ENCODE assay signal across 10 mouse cellular contexts in genomic region chr7:4297189-4297588, GRCm38 (mm10). TPM values are rescaled to one million over a fixed set of nuclear protein-coding genes. Genes with fewer than 3 reads are reported as not detected.
DNase-seq lines count a peak whose midpoint lies in the region; ATAC-seq and TF ChIP-seq lines count a peak whose summit lies in the region.
"Had no signal": no experiment of that assay in that cellular context is flagged by ENCODE, and none has a peak within 500 bp of the region (broad histone marks: within the 10 kb centered on the region; RNA-seq: fewer than 3 reads in every experiment).

No protein-coding gene starts in this region.

- H3K27me3 ChIP-seq in heart, embryonic 11.5 days (ENCODE audit: control insufficient read depth, insufficient read depth, low read length): no peaks in the 10 kb centered on the region
- no peaks in the 10 kb centered on the region for H3K27me3 ChIP-seq in stomach, postnatal 0 days (ENCODE audit: control insufficient read depth, insufficient read depth, low read length)
- no peaks in the 10 kb centered on the region for H3K27me3 ChIP-seq in midbrain, embryonic 15.5 days (replicated peaks)

- 29% methylated on average over 1 of the region's 1 CpGs for WGBS in heart, embryonic 11.5 days (ENCODE audit: insufficient replicate concordance)
- WGBS in stomach, postnatal 0 days: 33% methylated on average over 1 of the region's 1 CpGs
- WGBS in midbrain, embryonic 15.5 days: 25% methylated on average over 1 of the region's 1 CpGs

- H3K4me3 ChIP-seq in heart, embryonic 11.5 days (ENCODE audit: low read depth, low read length): no peak overlapping the region
- H3K4me3 ChIP-seq in stomach, postnatal 0 days (ENCODE audit: low read depth, low read length): no peak overlapping the region
- H3K4me3 ChIP-seq in midbrain, embryonic 15.5 days: no peak overlapping the region

- H3K4me2 ChIP-seq in heart, embryonic 11.5 days: no peak overlapping the region
- no peak overlapping the region for H3K4me2 ChIP-seq in stomach, postnatal 0 days (replicated peaks; ENCODE audit: low read depth)
- H3K4me2 ChIP-seq in midbrain, embryonic 15.5 days: no peak overlapping the region

- H3K27ac ChIP-seq in heart, embryonic 11.5 days (ENCODE audit: low read depth, low read length): no peak overlapping the region
- H3K27ac ChIP-seq in stomach, postnatal 0 days (replicated peaks): no peak overlapping the region
- H3K27ac ChIP-seq in midbrain, embryonic 15.5 days: no peak overlapping the region

- no peaks in the 10 kb centered on the region for H3K9me3 ChIP-seq in heart, embryonic 11.5 days (replicated peaks; ENCODE audit: control insufficient read depth, low read length)
- no peaks in the 10 kb centered on the region for H3K9me3 ChIP-seq in stomach, postnatal 0 days (ENCODE audit: control insufficient read depth, low read length)
- no peaks in the 10 kb centered on the region for H3K9me3 ChIP-seq in midbrain, embryonic 15.5 days

- TF ChIP-seq CTCF in stomach, postnatal 0 days (IDR thresholded peaks at IDR 0.05; ENCODE audit: low read depth): peak; percentile 69

- ATAC-seq in heart, embryonic 11.5 days (replicated peaks; ENCODE audit: insufficient number of reproducible peaks, low FRiP score, low TSS enrichment): no peak
- peak; percentile 62 for ATAC-seq in granulocyte monocyte progenitor cell, adult 5-6 weeks (replicated peaks; ENCODE audit: poor library complexity, severe bottlenecking)
- ATAC-seq in stomach, postnatal 0 days (ENCODE audit: low FRiP score, low TSS enrichment): no peak
- no peak for ATAC-seq in midbrain, embryonic 15.5 days (replicated peaks)
- ATAC-seq: forebrain, embryonic 16.5 days had no signal

- no peaks in the 10 kb centered on the region for H3K36me3 ChIP-seq in heart, embryonic 11.5 days (ENCODE audit: control insufficient read depth, insufficient read depth, low read length)
- no peaks in the 10 kb centered on the region for H3K36me3 ChIP-seq in stomach, postnatal 0 days (ENCODE audit: control insufficient read depth, insufficient read depth, low read length)
- H3K36me3 ChIP-seq in midbrain, embryonic 15.5 days (replicated peaks): no peaks in the 10 kb centered on the region

- no peak overlapping the region for H3K9ac ChIP-seq in heart, embryonic 11.5 days (ENCODE audit: low read depth, low read length)
- H3K9ac ChIP-seq in stomach, postnatal 0 days (ENCODE audit: low read length): no peak overlapping the region
- no peak overlapping the region for H3K9ac ChIP-seq in midbrain, embryonic 15.5 days

- TF ChIP-seq EP300 in stomach, postnatal 0 days (optimal IDR thresholded peaks at IDR 0.05): no peak

- no peaks in the 10 kb centered on the region for H3K4me1 ChIP-seq in heart, embryonic 11.5 days (ENCODE audit: control insufficient read depth, insufficient read depth, low read length)
- no peaks in the 10 kb centered on the region for H3K4me1 ChIP-seq in stomach, postnatal 0 days (replicated peaks; ENCODE audit: control insufficient read depth, insufficient read depth)
- H3K4me1 ChIP-seq in midbrain, embryonic 15.5 days: no peaks in the 10 kb centered on the region

- DNase-seq in heart, adult 8-10 months (ENCODE audit: low spot score): peak; percentile 7
- peak; percentile 10 for DNase-seq in urinary bladder, postnatal 14 days (ENCODE audit: low spot score)
- no peak for DNase-seq in urinary bladder, adult 2 months (ENCODE audit: low spot score)
- no peak for DNase-seq in stomach, postnatal 0 days (ENCODE audit: low spot score)
- no peak for DNase-seq in left cerebral cortex, adult 18-20 months (ENCODE audit: low spot score in 2 of 2)

RNA-seq across cellular contexts. Expression of gene Ncr1, which starts 40.3 kb away (rescaled TPM):
- total RNA-seq in heart, adult 8-10 months (2022): under 1 TPM in 1 of 4 experiments, not detected in 3; 0.23 TPM
- polyA plus RNA-seq in heart, embryonic 11.5 days (2014; fragmentation: Nextera tagmentation; extraction: Ambion mirVana): not detected in 2 replicates
- polyA plus RNA-seq in urinary bladder, adult 2 months (2012; rRNA removed): 0.78 and 1.4 TPM in 2 replicates
- not detected in 2 replicates for total RNA-seq in granulocyte monocyte progenitor cell, adult 5-6 weeks (2014; fragmentation: Nextera tagmentation)
- 0.52 TPM in 1 of 2 replicates, not detected in the other for total RNA-seq in granulocyte monocyte progenitor cell, adult 5-6 weeks (2017)
- 0.08 TPM in 1 of 2 replicates, not detected in the other for polyA plus RNA-seq in stomach, postnatal 0 days (2015; fragmentation: Nextera tagmentation; extraction: Ambion mirVana)
- total RNA-seq in left cerebral cortex, adult 18-20 months (2021): not detected
- polyA plus RNA-seq in midbrain, embryonic 15.5 days (2015; fragmentation: Nextera tagmentation; extraction: Ambion mirVana): not detected in 2 replicates
- polyA plus RNA-seq: forebrain, embryonic 16.5 days; stomach, embryonic 14.5 days had no signal

RNA-seq across cellular contexts. Expression of gene Lilra5, which starts 59.6 kb away (rescaled TPM):
- total RNA-seq in heart, adult 8-10 months (2022): 1 to 10 TPM in 2 of 4 experiments, under 1 TPM in 2; 0.82 to 1.4 (median 1.1) TPM
- not detected in 2 replicates for polyA plus RNA-seq in heart, embryonic 11.5 days (2014; fragmentation: Nextera tagmentation; extraction: Ambion mirVana)
- 0.62 and 0.77 TPM in 2 replicates for polyA plus RNA-seq in urinary bladder, adult 2 months (2012; rRNA removed)
- total RNA-seq in granulocyte monocyte progenitor cell, adult 5-6 weeks (2014; fragmentation: Nextera tagmentation): not detected in 2 replicates
- total RNA-seq in granulocyte monocyte progenitor cell, adult 5-6 weeks (2017): not detected in 2 replicates
- 0.39 and 0.40 TPM in 2 replicates for polyA plus RNA-seq in stomach, postnatal 0 days (2015; fragmentation: Nextera tagmentation; extraction: Ambion mirVana)
- under 1 TPM in 1 of 2 experiments, not detected in 1; 0.16 TPM for total RNA-seq in left cerebral cortex, adult 18-20 months (2021)
- polyA plus RNA-seq in midbrain, embryonic 15.5 days (2015; fragmentation: Nextera tagmentation; extraction: Ambion mirVana): 0.13 TPM in 1 of 2 replicates, not detected in the other
- polyA plus RNA-seq: forebrain, embryonic 16.5 days had no signal

Comparison
In these comparisons a context has a peak if more than half of its experiments do, and no peak if none do; other contexts are left out.
1. DNase-seq: peak in heart, adult 8-10 months (single experiment) and urinary bladder, postnatal 14 days (single experiment); none in urinary bladder, adult 2 months (single experiment), stomach, postnatal 0 days (single experiment) and left cerebral cortex, adult 18-20 months (0 of 2).